Mouse (Mus musculus) monocyte, adult 5-6 weeks (primary cell): ENCODE results near the gene Epha1. TPM values are rescaled to one million over a fixed set of nuclear protein-coding genes. Genes with fewer than 3 reads are reported as not detected.
A peak's percentile ranks its signal among the peaks of the same experiment; 100 is the strongest.

Source experiments
- ATAC-seq: fragments of 153-309, 156-312 bp; replicated peaks from 2 replicates; pipeline ENCODE4 v1.8.0; 2017; ENCODE audit warnings: mild to moderate bottlenecking; ENCODE audit not compliant: low TSS enrichment, insufficient number of reproducible peaks, severe bottlenecking, poor library complexity, low FRiP score
- total RNA-seq: library from RNA; stranded (forward); fragments of 200-1000, 200-491, 200-594 nt; gene quantifications from 3 replicates; pipeline ENCODE4 v1.2.3, GENCODE M21; 2017

Epha1 gene
- total RNA-seq, 1 experiment from 2014 or later: not detected

DNA sequence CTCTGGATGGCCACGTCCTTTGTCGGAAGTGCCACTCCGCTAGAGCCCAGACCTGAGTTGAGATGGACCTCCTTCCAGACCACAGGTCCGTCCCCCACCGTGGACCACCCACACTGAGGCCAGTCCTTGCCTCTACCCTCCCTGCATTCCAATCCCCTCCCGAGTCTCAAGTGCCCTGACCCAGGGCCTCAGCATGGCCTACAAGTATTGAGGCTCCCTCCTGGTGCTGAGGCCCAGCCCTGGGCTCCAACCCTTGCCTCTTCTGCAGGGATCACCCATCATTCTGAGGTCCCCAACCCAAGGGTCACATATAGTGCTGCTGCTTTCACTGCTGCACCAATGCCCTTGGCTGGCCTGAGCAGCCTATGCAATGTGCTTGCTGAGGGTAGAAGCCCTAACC lies 15.2 kb downstream of the Epha1 start:
- ATAC-seq: no peak

GRCm38 (mm10) chr6:42356913-42357312 lies 16.2 kb downstream of the Epha1 start:
- ATAC-seq: no peak

DNA sequence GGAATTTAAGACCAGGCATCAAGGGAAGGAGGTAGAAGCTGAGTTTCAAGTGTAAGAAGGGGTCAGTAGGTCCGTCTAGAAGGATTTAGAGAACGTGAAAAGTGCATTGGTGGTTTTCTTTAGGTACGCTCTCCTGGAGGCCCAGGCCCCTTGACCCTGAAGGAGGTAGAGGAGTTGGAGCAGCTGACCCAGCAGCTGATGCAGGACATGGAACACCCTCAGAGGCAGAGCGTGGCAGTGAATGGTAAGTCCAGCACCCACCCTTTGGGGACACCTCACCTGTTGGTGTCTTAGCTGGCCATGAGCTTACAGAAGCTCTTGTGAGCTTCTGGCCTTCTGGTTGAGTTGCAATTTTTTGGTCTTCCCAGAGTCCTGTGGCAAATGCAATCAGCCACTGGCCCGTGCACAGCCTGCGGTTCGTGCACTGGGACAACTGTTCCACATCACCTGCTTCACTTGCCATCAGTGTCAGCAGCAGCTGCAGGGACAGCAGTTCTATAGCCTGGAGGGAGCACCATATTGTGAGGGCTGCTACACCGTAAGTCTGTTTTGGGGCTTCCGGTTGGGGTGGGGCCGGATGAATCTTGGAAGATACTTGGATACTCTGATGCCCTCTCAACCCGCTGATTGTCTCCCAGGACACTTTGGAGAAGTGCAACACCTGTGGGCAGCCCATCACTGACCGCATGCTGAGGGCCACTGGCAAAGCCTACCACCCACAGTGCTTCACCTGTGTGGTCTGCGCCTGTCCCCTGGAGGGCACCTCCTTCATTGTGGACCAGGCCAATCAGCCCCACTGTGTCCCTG lies 17.1 kb downstream of the Epha1 start:
- ATAC-seq: no peak

DNA sequence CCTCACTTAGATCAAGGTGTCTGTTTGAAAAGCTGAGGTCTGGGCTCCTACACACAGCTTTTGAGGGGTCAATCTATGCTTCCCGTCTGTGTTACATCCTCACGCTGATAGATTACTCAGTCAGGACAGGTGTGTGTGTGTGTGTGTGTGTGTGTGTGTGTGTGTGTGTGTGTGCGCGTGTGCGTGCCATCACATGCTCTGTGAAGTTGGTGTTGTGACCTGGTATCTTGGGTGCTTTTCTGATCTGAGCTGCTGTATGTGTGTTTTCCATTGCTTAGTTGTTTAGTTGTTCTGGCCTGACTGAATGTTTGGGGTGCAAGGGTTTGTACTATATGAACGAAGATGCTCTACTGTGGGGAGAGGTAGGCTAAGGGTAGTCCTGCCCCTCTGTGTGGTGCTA lies 17.7 kb downstream of the Epha1 start:
- ATAC-seq: no peak

DNA sequence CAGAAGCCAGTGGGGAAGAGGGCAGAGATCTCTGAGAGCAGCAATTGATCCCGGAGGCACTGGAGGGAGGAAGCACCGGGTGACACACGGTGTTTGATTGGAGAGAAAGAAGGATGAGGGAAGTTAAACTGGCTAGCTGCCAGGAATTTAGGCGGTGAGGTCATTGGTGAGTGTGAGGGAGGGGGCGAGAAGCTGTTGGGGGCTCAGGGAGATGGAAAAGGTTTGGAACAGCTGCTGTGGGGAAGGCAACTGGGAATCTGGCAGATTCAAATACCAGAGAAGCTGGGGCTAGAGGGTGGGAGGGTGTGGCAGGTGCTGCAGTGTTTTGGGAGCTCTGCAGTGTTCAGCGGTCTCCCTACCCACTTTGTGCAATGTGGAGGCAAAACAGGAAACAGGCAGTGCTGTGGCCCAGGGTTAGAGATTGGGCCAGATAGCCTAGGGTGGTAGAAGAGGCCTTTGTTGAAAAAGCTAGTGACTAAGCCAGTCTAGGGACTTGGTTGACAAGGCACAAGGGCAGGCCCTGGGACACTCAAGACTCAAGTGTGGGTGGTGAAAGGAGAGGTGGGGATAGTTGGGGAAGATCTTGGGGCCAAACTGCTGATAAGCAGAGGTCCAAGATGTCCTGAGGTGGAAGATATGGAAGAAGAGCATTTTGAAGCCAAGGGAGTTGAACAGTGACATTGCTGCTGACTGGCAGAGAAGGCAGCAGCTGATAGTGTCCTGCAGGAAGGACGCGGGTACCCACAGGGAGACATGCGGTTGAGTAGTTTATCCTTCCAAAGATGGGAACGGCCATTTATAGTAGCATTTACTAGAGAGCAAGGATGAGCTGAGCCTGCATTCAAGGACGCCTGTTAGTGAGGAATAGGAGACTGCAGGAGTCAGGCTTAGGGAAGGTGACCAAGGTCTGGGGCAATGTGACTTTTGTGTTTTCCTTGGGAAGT lies 18.7 kb downstream of the Epha1 start:
- ATAC-seq: 0 out of 2 replicates have a peak, but pooled peaks have one; percentile 3

GRCm38 (mm10) chr6:42353180-42353579 lies 19.9 kb downstream of the Epha1 start:
- ATAC-seq: peak; percentile 46

- no peak for ATAC-seq
Measured at GRCm38 (mm10) chr6:42352486-42352846, 20.6 kb downstream of the Epha1 start.

- ATAC-seq: no peak
Measured at GRCm38 (mm10) chr6:42351776-42352485, 21.1 kb downstream of the Epha1 start.

DNA sequence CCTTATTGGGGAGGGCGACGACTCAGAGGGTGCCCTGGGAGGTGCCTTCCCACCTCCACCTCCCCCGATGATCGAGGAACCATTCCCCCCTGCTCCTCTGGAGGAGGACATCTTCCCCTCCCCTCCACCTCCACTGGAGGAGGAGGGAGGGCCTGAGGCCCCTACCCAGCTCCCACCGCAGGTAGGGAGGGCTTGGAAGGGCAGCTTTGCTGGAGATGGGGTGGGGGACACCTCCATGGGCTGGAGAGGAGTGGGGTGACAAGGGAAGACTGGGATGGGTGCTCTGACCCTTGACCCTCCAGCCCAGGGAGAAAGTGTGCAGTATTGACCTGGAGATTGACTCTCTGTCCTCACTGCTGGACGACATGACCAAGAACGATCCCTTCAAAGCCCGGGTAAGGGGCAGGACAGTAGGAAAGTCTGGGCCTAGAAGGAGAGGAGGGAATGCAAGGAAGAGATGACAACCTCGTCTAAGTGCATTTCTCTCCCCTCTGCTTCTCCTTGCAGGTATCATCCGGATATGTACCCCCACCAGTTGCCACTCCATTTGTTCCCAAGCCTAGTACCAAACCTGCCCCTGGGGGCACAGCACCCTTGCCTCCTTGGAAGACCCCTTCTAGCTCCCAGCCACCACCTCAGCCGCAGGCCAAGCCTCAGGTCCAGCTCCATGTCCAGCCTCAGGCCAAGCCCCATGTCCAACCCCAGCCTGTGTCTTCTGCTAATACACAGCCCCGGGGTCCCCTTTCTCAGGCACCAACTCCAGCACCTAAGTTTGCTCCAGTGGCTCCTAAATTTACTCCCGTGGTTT lies 21.9 kb downstream of the Epha1 start:
- no peak for ATAC-seq

- ATAC-seq: no peak
Measured at GRCm38 (mm10) chr6:42350021-42350967, 22.8 kb downstream of the Epha1 start.

DNA sequence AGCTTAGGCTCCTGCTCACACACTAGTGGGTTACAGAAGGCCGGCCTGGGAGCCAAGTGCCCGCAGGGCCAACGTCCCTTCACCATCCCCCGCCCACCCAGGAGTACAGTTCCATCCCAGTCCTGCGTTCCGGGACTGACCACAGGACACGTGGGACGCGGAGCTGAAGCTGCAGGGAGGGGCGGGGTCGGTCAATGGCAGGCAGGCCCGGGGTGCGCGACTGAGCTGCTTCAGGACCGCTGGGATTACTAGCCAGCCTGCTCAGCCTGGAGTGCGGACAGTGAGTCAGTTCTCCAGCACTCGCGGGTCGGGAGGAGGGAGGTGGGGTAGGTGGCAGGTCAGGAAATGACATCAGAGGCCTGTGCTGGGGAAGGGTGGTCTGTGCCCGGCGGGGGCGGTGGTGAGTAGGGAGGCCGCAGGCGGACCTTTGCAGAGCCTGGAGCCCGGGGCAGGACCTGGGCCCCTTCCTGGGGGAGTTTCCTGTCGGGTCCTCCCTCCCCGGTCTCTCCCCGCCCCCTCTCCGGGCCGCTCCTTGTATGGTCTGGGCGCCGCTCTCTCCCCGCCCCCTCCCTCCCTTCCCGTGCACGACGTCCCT lies 23.5 kb downstream of the Epha1 start, which contains the start of gene Zyx:
TSS of gene Zyx (plus strand) at position 205 of the 595 bp plus-strand sequence.
- ATAC-seq: peak; percentile 71

- ATAC-seq: no peak
Measured at GRCm38 (mm10) chr6:42349006-42349425, 24.1 kb downstream of the Epha1 start.

- no peak for ATAC-seq
Measured at GRCm38 (mm10) chr6:42348281-42349005, 24.6 kb downstream of the Epha1 start.

DNA sequence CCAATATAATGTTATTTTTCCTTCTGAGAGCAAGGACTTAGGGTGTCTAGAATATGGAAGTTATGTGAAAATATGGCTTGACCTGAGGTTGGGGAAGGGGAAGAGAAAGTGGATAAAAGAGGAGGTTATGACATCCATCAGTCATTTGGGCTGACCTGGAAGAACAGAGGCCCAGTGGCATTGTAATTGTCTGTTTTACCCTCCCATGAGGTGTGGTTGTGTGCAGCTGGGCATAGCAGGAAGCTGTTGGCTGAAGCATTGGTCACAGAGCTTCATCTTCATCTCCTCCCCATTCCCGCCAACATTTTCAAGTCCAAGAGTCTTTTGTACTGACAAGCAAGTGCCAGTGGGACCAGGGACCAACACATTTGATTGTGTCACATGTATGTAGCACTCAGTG lies 28.8 kb downstream of the Epha1 start:
- ATAC-seq: peak; percentile 75

DNA sequence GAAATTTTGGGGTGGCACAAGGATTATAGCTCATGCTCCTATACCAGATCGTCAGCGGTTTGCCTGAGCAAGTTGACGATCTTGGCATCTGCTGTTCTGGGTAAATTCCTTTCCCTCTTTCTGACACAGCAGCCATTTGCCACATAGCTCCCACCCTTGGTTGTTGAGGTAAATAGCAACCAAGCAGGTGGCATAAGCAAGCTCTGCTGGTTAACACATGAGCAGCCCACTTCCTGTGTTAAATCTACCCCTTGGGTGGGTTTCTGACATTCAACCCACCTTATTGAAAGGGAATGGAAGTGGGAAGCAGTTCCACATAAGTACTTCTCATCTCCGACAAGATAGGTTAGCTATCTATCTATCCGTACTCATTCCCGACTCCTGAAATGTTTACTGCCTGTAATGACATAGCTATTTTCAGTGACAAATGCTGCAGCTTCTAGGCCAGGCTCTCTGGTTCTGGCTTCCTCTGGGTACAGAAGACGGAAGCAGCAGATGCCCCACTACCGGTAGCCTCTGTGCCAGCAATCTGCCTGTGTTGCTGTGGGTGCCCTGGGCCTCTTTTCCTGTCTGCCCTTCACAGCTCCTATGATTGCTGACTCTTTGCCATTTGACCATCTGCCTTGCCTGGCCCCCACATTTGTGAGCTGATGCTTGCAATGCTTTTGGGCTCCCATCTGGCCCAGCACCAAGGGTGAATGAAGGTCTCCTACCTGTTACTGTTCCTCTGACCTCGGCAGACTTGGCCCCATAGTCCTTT lies 29.5 kb downstream of the Epha1 start:
- ATAC-seq: peak; percentile 58; the same call in 1 of the 2 replicates

- no peak for ATAC-seq
Measured at GRCm38 (mm10) chr6:42342171-42342570, 30.9 kb downstream of the Epha1 start.
